Mouse (Mus musculus): ENCODE measurements around the gene Bmi1. TPM values are rescaled to one million over a fixed set of nuclear protein-coding genes. Genes with fewer than 3 reads are reported as not detected.

Bmi1 gene
- polyA plus RNA-seq, 1 experiment from 2014 or later, result 29.3 TPM

DNA sequence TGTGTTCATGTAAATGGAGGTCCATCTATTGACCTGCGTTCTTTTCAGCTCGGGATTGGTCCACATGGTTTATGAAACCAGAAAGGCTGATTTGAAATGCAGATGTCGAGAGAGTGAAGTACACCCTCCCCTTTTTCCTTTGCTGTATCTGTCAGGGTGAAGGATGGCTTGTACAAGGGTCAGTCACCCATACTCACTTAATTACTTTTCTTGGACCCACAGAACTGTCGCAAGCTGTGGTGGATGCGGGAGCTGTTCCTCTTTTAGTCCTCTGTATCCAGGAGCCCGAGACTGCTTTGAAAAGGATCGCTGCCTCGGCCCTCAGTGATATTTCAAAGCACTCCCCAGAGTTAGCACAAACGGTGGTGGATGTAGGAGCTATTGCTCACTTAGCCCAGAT, 54.9 kb downstream of the Bmi1 start:
- ATAC-seq (ENCODE audit: insufficient number of reproducible peaks, insufficient read depth, low FRiP score, low TSS enrichment, low read depth), result no peak
- no peaks in the 10 kb centered on the region for H3K9me3 ChIP-seq
- WGBS, result 34% methylated on average over 9 of the region's 9 CpGs
- no peaks in the 10 kb centered on the region for H3K4me1 ChIP-seq (replicated peaks)
- H3K36me3 ChIP-seq, result no peaks in the 10 kb centered on the region
- no peak overlapping the region for H3K4me3 ChIP-seq (replicated peaks)
- H3K27me3 ChIP-seq, result no peaks in the 10 kb centered on the region
- no peak overlapping the region for H3K9ac ChIP-seq (replicated peaks)
- no peak overlapping the region for H3K27ac ChIP-seq
- no peak overlapping the region for H3K4me2 ChIP-seq

DNA sequence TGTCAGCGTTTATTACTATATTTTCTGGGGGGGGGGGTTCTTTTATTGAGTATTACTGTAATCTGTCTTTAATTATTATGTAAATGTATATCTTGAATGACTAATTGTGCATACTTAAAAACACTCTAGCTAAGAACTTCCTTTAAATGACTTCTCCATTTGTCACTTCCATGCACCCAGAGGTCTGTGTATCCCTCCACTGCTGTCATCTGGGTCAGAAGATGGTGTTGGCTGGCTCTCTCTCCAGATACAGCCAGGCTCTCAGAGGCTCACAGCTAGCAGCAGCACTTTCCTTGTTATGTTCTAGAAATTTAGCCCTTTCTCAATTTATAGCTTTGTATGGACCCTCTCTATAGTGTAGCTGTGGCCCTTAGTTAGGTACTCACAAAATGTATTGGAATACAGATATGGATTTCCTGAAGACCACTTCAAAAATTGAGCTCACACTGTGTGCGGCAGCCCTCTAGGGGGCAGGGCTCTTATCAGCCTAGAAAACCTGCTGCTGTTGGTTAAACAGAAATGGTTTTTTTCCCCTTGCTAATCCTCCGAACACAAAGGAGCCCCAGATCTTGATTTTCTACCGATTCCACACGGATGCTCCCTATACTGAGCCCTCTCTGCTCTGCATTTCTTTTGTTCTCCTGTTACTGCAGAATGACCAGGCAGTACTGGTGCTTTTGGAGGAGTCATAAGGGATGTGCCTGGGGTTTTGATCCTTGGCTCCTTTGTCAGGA, 57.7 kb downstream of the Bmi1 start:
- no peak overlapping the region for H3K9ac ChIP-seq (replicated peaks)
- no peaks in the 10 kb centered on the region for H3K36me3 ChIP-seq
- H3K4me1 ChIP-seq (replicated peaks), result no peaks in the 10 kb centered on the region; the same call in 1 of the 2 replicates
- H3K9me3 ChIP-seq, result no peaks in the 10 kb centered on the region
- no peak overlapping the region for H3K27ac ChIP-seq
- ATAC-seq (ENCODE audit: insufficient number of reproducible peaks, insufficient read depth, low FRiP score, low TSS enrichment, low read depth), result no peak
- no peaks in the 10 kb centered on the region for H3K27me3 ChIP-seq
- WGBS, result 61% methylated on average over 5 of the region's 5 CpGs
- no peak overlapping the region for H3K4me3 ChIP-seq (replicated peaks)
- no peak overlapping the region for H3K4me2 ChIP-seq

Other genes starting within 250 kb of the Bmi1 start
- gene Commd3, start 4.6 kb upstream of the Bmi1 start, polyA plus RNA-seq (2016; fragmentation: Nextera tagmentation; extraction: Ambion mirVana), result 207 and 225 TPM in 2 replicates
- 0.21 TPM in 1 of 2 replicates, not detected in the other for gene Spag6, start 17.0 kb downstream of the Bmi1 start, polyA plus RNA-seq (2016; fragmentation: Nextera tagmentation; extraction: Ambion mirVana)

All from limb, embryonic 12.5 days (tissue).